Mouse (Mus musculus): ENCODE measurements around the gene Gpd1l.

- TF ChIP-seq REST (IDR thresholded peaks at IDR 0.05; ENCODE audit: insufficient read depth, insufficient read length) (no peak), CEBPB (IDR thresholded peaks at IDR 0.05; ENCODE audit: insufficient read depth, poor library complexity, severe bottlenecking) (no peak)
Observed at GRCm38 (mm10) chr9:114930464-114931090, 3.2 kb downstream of the Gpd1l start.

Data from myocyte (in vitro differentiated cells).